Mouse (Mus musculus): ENCODE data around the gene Hrc.
A peak's percentile ranks its signal among the peaks of the same experiment; 100 is the strongest.

Hrc gene

GRCm38 (mm10) chr7:45367020-45367880 is 32.2 kb downstream of the Hrc start:
- DNase-seq, result peak; percentile 99

DNA sequence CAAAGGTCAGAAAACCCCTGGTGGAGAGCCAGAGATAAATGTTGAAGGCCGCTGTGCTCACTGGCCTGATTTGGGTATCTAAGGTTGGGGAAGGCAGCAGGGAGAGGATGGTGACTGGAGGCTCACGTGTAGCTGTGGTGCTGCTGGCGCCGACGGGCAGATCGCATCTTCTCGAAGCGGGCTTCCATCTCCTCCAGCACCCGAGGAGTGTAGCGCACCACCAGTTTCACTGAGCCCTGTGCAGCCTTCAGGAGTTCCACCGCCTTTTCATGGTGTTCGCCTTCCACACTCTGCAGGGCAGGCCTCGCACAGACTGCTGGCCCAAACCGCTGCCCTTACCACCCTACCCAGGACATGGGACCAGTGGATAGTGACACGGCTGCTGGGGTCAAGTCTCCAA is 33.1 kb downstream of the Hrc start:
- peak in 1 of 2 experiments; percentile 40 for DNase-seq

GRCm38 (mm10) chr7:45369022-45369745 is 34.1 kb downstream of the Hrc start:
- DNase-seq, result no peak

DNA sequence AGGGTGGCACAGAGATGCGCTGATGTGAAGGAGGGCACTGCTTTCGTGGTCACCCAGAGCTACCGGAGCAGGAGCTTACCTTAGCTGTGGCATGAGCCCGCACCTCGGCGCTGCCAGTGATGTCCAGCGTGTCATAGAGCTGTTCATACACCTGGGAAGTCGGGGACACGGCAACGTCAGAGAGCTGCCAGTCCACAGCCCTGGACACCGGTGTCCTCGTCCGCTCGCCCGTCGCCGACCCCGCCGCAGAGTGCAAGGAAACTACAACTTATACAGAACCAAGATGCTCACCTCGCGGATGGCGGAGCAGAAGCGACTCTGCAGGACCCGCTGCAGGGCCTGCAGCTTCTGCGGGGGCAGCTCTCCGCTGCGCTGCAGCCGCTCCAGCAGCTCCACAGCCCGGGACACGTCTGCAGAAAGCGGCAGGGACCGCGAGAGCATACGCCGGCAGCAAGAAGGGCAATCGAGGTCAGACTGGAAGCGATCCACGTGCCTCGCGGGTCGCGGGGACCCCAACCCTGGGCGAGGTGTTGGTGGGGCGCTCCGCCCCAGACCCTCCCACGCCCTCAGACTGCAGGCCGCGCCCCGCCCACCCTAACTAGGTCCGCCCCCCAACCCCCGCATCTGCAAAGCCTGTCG is 34.9 kb downstream of the Hrc start:
- peak in 1 of 2 experiments; percentile 49 for DNase-seq

DNA sequence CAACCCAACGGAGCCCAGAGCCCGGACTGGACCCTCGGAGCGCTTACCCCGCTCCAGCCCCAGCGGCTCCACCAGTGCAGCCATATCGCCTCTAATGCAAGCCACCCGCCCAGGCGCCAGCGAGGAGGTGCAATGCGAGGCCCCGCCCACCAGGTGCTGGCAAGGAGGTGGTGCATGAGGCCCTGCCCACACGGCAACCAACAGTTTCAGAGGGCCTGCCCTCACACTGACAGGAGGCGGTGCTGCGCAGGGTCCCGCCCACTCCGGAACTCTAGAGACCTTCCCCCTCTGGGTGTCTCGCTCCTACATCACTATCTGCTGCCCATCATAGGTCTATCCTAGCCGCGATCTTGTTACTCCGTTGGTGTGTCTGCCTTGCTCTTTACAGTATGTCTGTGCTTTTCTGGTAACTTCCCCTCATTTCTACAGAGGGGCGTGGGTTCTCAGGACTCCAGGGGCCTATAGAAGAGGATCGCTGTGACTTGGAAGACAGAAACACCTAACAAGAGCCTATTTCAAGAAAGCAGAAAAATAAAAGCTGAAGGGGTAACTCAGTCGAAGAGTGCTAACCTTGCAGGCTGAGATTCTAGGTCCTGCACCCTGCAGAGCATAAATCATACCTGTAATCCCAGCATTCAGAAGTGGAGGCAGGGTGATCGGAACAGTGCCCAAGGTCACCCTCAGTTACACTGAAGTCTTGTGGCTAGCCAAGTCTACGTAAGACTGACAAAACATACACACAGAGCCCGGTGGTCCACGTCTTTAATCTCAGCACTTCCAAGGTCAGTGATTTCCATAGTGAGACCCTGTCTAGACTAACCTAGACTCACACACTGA is 35.6 kb downstream of the Hrc start, which contains the start of gene Lin7b:
Gene Lin7b, minus strand, starts transcription at position 109 of the 837 bp plus-strand sequence.
- DNase-seq, result peak; percentile 90

DNA sequence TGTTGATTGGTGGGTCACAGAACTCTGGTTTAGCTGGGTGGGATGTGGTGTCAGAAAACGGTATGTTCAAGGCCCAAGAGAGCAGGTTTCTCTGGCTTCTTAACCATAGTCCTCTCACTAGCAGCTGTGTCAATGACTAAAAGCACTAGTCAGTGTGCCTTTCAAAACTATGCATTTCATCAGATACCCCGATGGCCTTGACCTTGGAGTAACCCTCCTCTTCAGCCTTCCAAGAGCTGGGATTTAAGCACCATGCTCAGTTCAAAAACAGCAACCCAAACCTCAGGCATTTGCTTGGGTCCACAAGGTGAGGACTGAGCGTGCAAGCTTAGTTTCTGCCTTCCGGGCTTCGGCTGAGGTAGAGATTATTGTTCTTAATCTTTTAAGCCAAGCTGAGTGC is 37.3 kb downstream of the Hrc start:
- DNase-seq, result no peak

DNA sequence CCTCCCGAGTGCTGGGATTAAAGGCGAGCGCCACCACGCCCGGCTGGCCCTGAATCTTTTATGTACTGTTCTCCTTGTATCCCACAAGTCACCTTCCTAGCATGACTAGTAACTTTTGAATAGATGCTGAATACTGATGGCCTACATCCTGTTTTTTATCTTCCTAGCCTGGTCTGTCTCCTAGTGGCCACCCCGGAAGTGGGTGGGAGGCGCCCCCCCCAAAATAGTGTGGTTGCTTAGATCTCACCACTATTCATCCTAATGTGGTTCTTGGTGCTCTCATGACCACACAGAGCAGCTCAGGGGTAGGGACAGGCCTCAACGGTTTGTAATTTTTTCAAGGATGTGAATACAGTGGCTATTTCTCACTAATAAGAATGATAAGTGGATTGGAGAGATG is 39.5 kb downstream of the Hrc start:
- no peak for DNase-seq

GRCm38 (mm10) chr7:45376057-45376456 is 41.0 kb downstream of the Hrc start:
- DNase-seq, result no peak

GRCm38 (mm10) chr7:45386077-45386476 is 51.0 kb downstream of the Hrc start:
- DNase-seq, result peak in 1 of 2 experiments; percentile 5

Measured in cerebellum, postnatal 14 days (tissue).